Mouse (Mus musculus): ENCODE data around the gene St3gal4. TPM values are rescaled to one million over a fixed set of nuclear protein-coding genes. Genes with fewer than 3 reads are reported as not detected.
"Not testable (repeated sequence)": the region's sequence is repeated elsewhere in the genome, so short reads cannot be mapped to it uniquely, and the experiment has no call there.

St3gal4 gene
- 10 to 100 TPM; 19.1 to 26.3 TPM for total RNA-seq (2021)
- long read RNA-seq, experiment 1, transcript St3gal4-201 (11 exons, 2,095 nt) = major isoform, 23 of 26 reads
- long read RNA-seq, experiment 1, partial matches to known transcripts = 0 of 26 reads
- long read RNA-seq, experiment 1, other reads (novel, unspliced or antisense) = 3 of 26 reads
- long read RNA-seq, experiment 2, transcript St3gal4-201 (11 exons, 2,095 nt) = major isoform, 64 of 76 reads
- long read RNA-seq, experiment 2, partial matches to known transcripts = 4 of 76 reads
- long read RNA-seq, experiment 2, other reads (novel, unspliced or antisense) = 8 of 76 reads

DNA sequence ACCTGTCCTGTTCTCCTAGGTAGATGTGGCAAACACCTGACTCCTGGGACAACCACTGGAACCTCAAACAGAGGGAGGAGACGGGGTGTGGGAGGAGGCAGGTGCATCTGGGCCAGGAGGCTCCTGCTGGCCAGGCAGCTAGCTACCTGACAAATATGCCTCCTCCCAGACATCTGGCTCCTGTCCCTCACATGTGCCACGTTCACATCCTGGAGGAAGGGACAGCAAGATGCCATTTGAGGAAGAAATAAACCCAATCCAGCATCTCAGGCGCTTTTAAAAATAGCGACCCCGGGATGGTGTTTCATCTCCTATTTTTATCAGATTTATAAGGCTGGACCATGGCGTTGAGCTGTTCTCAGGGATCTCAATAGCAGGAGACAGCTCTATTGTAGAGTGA, at the start of gene St3gal4:
Gene St3gal4 (minus strand): TSS at position 101 of the 400 bp plus-strand sequence.
- DNase-seq (ENCODE audit: low spot score in 2 of 2) = no peak

DNA sequence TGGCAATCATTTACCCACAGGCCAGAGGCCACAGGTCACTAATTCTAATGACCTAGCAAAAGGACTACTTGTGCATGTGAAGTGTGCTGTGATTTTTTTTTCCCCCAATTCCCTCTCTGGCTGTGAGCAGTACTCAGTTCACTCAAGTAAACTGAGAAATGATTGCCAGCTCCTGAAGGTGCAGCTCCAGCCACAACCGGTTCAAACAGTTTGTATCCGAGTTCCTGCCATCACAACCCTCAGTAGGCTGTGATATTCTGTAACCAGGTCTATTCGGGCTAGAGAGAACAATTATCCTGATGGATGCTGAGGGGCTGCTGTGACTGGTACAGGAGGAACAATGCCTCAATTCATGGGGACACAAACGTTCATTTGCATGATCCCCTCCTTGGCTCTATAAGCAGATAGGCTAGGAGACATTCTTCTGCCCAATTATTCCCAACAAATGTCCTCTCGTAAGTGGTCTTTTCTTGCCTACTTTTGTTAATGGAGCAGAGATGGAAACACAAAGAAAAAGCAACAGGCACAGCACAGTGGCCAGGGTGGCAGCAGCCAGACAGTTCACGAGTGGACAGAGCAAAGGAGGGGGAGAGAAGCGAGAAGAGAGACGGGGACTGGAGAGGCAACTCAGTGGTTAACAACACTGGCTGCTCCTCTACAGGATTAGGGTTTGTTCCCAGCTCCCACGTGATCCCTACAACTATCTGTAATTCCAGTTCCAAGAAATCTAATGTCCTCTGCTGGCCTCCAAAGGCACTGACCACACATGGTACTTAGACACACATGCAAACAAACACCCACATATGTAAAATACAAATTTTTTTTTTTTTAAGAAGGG, 47.9 kb upstream of the St3gal4 start:
- DNase-seq (ENCODE audit: low spot score in 2 of 2) = no peak

DNA sequence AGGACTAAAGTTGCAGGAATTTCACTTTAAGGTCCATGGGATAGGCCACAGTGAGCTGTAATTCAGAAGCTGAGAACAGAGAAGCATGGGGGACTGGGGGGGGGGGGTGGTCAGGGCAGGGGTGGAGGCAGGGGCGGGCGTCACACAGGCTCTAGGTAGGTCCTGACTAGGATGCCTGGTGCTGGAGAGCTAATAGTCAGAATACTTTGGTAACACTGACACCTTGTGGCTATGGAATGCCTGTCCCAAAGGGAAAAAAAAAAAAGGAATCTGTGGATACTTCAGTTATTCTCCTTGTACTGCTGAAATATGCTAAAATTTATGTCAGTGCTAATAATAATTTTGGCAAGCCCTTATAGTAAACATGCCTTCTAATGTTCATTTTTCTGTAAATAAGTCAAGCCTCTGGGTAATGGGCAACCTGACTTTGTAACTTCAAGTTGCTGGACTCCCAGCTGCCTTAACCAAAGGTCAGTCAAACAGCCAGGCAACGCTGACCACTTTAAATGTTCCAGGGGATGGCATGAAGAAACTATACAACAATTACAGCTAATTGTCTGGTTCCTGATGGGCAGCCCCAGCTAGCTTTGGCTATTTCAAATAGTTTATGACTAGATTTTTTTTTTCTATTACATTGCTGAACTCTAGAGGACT, 47.2 kb upstream of the St3gal4 start:
- DNase-seq (ENCODE audit: low spot score in 2 of 2) = no peak

DNA sequence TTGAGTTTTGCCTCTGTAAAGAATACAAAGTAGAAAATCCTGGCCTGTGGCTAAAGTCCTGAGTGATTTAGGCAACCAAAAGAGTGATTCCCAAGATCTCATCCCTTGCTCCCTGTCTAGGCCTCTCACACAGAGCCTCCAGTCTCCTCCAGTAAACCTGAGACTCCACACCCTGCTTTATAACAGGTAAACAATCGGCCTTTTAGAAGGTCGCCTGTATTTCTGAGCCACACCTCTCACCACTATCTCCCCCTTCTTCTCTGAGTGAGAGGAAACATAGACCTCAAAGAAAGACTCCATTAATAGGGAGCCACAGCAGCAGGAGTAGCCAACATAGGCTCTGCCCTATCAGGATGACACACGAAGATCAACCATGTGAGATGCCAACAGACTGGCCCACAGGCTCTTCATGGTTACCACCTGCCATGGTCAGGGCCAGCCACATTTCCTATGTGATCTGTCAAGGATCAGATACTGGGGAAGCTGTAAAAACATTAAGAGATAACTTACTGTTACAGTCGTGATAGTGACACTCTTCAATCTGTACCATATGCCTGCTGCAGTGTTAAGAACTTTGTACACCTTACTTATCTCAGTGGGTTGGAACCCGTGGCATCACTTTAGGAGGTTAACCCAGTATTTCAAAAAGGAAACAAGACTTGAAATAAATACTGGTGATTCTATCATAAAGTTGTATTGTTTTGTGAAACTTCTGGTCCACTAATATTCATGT, 45.2 kb upstream of the St3gal4 start:
- DNase-seq (ENCODE audit: low spot score in 2 of 2) = no peak

DNA sequence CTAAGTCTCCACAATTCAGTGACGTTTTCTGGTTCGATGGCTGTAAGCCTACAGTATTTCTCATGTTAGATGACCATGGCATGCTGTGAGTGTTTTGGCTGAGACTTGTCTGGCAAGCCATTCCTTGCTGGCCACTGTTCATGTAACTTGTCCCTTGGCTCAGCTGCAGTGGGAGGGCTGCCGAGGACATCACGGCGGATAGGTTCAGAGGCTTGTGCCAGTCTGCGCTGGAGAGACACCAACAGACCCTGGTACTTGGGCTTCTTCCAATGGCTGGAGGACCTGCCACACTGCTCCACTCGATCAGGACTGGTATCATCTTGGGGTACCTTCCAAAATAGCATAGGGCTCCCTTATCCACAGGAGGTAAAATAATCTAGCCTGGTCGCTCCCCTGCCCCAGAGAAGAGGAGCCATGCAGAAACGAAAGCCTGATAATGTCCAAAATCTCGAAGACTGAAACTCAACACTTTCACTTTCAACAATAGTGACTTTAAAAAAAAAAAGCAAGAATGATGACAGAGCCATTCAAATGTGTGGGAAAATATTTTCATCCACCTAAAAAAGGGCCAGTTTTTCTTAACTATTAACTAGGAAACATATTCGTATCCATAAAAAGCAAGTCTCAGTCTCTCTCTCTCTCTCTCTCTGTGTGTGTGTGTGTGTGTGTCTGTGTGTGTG, 44.1 kb upstream of the St3gal4 start:
- DNase-seq (ENCODE audit: low spot score in 2 of 2) = no peak

DNA sequence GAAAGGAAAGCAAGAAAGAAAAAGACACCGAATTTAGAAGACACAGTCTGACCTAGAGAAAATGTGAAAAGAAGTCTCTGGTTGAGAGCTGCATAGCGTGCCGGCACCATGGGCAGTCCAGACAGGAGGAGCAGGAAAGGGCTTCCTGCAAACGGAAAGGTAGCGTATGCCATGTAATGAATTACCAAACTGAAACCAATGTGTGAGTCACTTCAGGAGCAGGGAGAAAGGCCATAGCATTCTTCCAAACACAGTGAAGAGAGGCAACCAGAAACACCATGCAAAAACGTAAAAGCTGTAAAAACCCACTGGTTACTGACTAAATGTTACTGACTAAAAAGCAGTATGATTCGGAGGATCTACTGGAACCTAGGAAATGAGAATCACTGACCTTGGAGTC, 42.7 kb upstream of the St3gal4 start:
- DNase-seq (ENCODE audit: low spot score in 2 of 2) = peak in 1 of 2 experiments; percentile 20

DNA sequence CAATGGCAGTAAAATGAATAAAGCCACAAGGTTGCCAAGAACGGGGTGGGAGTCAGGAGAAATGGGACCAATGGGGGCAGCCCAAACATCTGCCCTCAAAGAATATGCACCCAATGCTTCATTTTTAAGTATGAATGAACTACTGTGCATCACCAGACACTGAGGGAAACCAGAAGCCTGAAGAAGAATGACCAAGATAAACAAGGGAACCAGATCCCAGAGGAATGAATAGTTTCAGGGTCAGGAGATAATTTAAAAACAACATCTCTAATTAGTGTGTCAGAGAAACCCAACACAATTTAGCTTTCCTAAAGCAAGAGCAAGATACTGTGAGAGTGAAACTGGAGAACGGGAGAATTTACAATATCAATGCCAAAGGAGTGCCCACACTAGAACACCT, 41.6 kb upstream of the St3gal4 start:
- no peak for DNase-seq (ENCODE audit: low spot score in 2 of 2)

DNA sequence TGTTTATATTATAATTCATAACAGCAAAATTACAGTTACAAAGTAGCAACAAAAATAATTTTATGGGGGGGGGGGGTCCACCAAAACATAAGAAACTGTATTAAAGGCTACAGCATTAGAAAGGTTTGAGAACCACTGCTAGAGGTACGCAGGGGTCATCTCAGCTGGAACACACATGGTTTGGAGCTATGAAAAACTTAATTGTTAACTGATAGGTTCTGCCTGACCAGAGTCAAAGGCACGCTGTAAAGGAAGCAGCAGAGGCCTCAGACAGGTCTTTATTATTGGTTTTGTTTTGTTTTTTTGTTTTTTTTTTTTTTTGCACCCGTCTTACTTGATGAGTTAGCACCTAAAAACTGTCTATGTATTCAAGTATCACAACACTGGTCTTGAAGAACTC, 39.4 kb upstream of the St3gal4 start:
- no peak for DNase-seq (ENCODE audit: low spot score in 2 of 2)

DNA sequence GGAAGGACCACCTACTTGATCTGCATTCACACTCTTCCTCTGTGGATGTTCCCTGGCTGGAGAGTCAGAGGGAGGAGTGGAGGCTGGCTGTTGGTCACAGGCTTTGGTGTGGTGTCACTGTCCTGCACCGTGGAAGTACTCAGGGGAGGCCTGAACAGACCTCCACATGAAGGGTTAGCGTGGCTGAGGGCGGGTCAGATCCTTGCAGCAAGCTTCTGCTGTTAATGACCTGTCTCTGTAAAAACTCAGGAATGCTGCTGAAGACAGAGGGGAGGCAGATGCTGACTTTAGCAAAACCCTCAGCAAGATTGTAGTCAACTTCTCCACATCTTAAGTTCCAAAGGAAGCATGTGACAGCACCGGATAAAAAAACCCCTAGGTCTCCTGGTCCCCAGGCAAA, 37.8 kb upstream of the St3gal4 start:
- no peak for DNase-seq (ENCODE audit: low spot score in 2 of 2)

DNA sequence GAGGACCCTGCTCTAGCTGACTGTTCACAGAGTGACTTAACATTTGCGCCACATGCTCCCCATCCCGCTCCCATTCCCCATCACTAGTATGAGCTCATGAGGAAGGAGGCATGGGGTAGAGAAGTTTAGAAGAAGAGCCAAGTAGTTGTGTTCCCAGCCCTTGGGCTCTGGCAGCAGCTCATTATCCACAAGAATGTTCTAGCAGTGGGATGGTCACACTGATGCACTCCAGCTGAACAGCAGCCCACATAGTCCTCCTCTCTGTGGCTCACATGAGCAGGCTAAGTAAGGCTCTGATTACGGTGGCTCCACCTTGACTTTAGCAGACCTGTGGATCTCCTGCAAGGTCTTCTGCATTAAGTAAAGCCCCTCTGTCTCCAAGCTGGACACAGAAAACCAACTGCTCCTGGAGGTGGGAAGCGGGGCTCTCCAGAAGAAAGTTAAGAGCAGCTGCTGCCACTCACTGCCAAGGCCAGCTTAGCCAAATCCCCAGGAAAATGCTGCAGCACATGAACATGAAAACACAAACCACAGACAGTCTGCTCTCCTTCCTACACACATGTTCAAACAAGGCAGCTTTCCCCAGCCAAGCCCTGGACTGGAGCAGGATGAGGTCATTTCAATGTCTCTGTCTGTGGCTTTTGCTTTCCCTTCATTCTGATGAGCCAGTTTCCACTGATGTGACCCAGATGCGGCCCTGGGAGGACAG, 37.1 kb upstream of the St3gal4 start:
- DNase-seq (ENCODE audit: low spot score in 2 of 2) = no peak

DNA sequence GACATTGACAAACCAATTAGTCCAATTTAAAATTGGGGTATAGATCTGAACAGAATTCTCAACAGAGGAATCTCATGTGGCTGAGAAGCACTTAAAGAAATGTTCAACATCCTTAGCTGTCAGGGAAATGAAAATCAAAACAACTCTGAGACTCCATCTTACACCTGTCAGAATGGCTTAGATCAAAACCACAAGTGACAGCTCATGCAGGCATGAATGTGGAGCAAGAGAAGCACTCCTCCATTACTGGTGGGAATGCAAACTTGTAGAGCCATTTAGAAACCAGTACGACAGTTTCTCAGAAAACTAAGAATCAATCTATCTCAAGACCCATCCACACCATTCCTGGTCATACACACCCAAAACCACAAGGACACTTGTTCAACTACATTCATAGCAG, 33.9 kb upstream of the St3gal4 start:
- DNase-seq (ENCODE audit: low spot score in 2 of 2) = no peak

DNA sequence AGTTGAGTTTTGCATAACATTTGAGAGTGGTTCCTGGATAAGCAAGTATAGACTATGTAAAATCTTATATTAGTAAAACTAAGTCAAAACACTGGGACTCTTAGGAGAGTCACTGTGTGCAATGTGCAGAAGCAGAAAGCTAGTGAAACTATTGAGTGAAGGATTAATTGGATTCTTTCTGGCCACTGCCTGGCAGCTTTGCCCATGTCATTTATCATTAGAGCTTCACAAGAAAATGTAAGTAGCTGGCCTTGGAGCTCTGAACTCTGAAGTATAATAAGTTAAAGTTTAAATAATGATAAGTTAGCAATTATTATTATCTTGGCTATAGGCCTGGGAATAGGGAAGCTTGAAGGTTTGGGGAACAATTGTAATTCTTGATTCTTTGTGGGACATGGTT, 29.8 kb upstream of the St3gal4 start:
- not testable (repeated sequence) for DNase-seq (ENCODE audit: low spot score in 2 of 2)

DNA sequence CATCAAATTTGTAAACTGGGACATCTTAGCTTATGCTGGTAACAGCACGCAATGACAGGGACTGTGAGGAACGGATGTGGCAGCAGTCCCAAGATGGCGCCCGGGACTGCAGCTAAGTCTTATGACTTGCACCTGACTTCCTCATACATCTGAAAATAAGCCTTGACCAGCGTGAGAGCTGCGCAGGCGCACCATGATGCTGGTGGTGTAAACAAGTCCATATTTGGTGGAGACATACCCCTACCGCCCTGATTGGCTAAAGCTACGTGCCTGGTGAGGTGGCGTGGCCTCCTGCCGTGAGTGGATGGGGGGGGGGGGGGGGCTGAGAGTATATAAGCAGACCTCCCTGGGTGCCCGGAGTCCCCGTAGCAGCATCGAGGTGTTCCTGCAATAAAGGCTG, 28.2 kb upstream of the St3gal4 start:
- DNase-seq (ENCODE audit: low spot score in 2 of 2) = not testable (repeated sequence)

DNA sequence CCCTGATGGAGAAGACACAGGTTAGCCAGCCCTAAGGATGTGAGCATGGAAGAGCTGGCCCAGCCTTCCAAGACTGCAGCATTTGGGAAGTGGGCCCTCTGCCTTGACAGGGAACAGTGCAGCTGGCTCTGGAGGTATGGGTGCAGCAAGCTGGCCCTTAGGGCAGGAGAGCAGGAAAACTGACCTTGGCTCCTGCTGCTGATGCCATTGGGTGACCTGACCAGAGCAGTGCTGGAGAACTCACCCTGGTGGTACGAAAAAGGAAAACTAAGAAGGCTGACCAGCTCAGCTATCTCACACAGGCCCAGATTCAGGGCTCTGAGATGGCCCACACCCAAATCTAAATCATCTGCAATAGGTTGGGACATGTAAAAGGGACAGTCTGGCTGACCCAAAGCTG, 26.8 kb upstream of the St3gal4 start:
- no peak for DNase-seq (ENCODE audit: low spot score in 2 of 2)

DNA sequence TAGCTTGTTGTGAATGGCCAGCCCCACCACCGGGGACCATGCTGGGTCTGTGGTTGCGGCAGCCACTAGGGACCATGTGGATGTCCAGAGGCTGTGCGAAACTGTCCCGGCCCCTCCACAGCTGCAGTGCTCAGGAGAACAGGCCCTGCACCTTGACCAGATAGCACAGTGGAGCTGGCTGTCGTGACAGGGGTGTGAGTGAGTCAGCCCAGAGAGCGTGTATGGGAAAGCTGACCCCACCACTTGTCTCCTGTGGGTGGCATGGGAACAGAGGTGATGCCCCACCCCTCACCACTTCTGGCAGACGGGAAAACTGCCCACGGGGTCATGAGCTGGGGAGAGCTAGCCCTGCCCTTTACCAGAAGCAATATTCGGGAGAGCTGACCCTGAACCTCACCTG, 26.1 kb upstream of the St3gal4 start:
- DNase-seq (ENCODE audit: low spot score in 2 of 2) = no peak

DNA sequence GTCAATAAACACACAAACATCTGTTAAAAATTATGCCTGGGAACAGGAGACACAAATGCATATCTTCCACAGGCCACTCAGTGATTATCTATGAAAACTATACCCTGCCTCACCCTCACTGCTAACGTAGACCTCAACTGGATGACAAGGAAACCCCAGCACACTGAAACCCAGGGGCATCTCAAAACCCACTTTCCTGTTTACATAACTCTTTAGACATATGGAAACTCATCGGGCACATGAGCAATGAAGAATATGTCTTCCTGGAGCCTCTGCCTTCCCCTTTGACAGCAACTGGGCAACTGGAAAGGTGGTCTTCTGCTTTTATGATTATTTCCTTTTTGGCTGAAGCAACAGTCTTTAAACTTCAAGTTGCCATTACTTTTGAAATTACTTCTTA, 23.2 kb upstream of the St3gal4 start:
- no peak for DNase-seq (ENCODE audit: low spot score in 2 of 2)

DNA sequence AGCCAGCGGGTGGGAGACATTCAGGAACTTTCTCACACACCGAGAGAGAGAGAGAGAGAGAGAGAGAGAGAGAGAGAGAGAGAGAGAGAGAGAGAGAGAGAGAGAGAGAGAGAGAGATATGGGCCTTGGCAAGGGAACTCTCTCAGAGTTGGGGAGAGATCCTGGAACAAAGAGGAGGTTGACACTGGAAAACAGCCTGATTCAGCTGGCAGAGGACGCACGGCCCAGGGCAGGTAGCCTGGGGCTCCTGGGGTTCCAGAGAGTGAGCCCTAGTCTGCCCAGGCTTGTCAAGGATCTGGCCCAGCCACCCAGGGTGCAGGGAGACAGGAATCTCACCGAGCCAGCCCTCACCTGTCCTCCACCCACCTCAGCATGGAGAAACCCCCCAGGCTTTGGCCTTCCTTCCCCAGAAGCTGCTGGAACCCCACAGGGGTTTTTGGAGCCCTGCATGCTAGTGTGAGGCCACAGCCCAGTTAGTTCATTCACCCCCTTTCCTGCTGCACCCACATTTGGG, 20.2 kb upstream of the St3gal4 start:
- no peak for DNase-seq (ENCODE audit: low spot score in 2 of 2)

DNA sequence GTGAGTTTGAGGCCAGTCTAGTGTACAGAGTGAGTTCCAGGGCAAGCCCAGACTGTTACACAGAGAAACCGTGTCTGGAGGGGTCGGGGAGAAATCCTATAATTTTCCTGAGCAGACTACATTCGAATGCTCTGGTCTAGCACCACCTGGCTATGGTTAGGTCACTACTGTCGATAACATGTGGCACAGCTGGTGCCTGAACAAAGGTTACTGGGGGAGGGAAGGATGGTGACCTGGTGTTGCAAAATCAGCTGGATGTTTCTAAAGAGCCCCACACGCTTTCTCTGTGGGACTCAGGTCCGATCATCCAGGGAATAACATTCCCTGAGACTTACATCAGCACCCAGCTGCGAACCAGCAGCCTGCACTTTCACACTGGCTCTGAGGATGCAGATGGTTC, 19.0 kb upstream of the St3gal4 start:
- DNase-seq (ENCODE audit: low spot score in 2 of 2) = no peak

DNA sequence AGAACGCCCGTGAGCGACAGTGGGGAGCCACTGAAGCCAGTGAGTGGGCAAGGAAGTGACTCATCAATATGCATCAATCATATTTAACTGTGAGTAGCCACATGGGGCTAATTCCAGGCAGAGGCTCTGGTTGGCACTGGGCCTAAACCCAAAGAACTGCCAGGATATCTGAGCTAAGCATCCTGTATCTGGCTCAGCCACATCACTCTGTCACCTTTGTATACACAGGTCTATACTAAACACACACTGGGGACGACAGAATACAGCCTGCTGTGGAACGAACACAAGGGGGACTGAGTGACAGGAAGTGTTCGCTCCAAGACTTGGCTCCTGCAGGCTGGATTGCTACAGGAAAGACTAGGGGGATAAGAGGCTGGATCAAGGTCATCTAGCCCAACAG, 16.5 kb upstream of the St3gal4 start:
- no peak for DNase-seq (ENCODE audit: low spot score in 2 of 2)

All from adrenal gland, adult 18-20 months (tissue).